Comparison of ENCODE assay signal across 8 mouse cellular contexts in genomic region chr9:46327706-46328571, GRCm38 (mm10). TPM values are rescaled to one million over a fixed set of nuclear protein-coding genes. Genes with fewer than 3 reads are reported as not detected.
DNase-seq lines count a peak whose midpoint lies in the region; ATAC-seq lines count a peak whose summit lies in the region.

No protein-coding gene starts in this region.

- no peaks in the 10 kb centered on the region for H3K36me3 ChIP-seq in kidney, embryonic 14.5 days (ENCODE audit: control insufficient read depth, insufficient read depth, low read length)
- no peaks in the 10 kb centered on the region for H3K36me3 ChIP-seq in forebrain, embryonic 16.5 days (ENCODE audit: control insufficient read depth, insufficient read depth)
- H3K36me3 ChIP-seq in liver, embryonic 13.5 days = no peaks in the 10 kb centered on the region

- peaks cover 12% of the 10 kb centered on the region for H3K4me1 ChIP-seq in kidney, embryonic 14.5 days (ENCODE audit: control insufficient read depth, insufficient read depth, low read length)
- H3K4me1 ChIP-seq in forebrain, embryonic 16.5 days (replicated peaks; ENCODE audit: control insufficient read depth, insufficient read depth, low read length) = peaks cover 20% of the 10 kb centered on the region
- H3K4me1 ChIP-seq in liver, embryonic 13.5 days (replicated peaks) = peaks cover 14% of the 10 kb centered on the region

- ATAC-seq in kidney, embryonic 14.5 days (ENCODE audit: low FRiP score, low TSS enrichment) = 0 out of 2 replicates have a peak, but pooled peaks have one; percentile 7
- peak; percentile 36 for ATAC-seq in forebrain, embryonic 16.5 days
- ATAC-seq in liver, embryonic 13.5 days (ENCODE audit: low read depth) = no peak

- 70% methylated on average over 25 of the region's 25 CpGs for WGBS in kidney, embryonic 14.5 days
- WGBS in forebrain, embryonic 16.5 days = 36% methylated on average over 25 of the region's 25 CpGs
- WGBS in liver, embryonic 13.5 days (ENCODE audit: insufficient replicate concordance) = 52% methylated on average over 25 of the region's 25 CpGs

- H3K27me3 ChIP-seq in kidney, embryonic 14.5 days (ENCODE audit: control insufficient read depth, insufficient read depth, low read length) = no peaks in the 10 kb centered on the region
- H3K27me3 ChIP-seq in forebrain, embryonic 16.5 days (replicated peaks; ENCODE audit: control insufficient read depth, insufficient read depth, low read length) = no peaks in the 10 kb centered on the region
- H3K27me3 ChIP-seq in liver, embryonic 13.5 days = peaks cover 23% of the 10 kb centered on the region

- H3K9me3 ChIP-seq in kidney, embryonic 14.5 days (ENCODE audit: control insufficient read depth, low read length) = no peaks in the 10 kb centered on the region
- no peaks in the 10 kb centered on the region for H3K9me3 ChIP-seq in forebrain, embryonic 16.5 days (ENCODE audit: control insufficient read depth, low read length)
- no peaks in the 10 kb centered on the region for H3K9me3 ChIP-seq in liver, embryonic 13.5 days (replicated peaks)

- no peak for DNase-seq in kidney, postnatal 36 days
- DNase-seq in ZHBTc4 (ENCODE audit: low read depth, low spot score) = peak; percentile 90
- peak; percentile 26 for DNase-seq in liver, embryonic 13.5 days
- no peak for DNase-seq in right cerebral cortex, postnatal 14 days
- no peak for DNase-seq in gastrocnemius, postnatal 25 days
- no peak for DNase-seq in natural killer cell, adult 2 months (ENCODE audit: low spot score in 2 of 2)

- no peak overlapping the region for H3K4me3 ChIP-seq in kidney, embryonic 14.5 days (ENCODE audit: low read length)
- no peak overlapping the region for H3K4me3 ChIP-seq in forebrain, embryonic 16.5 days (replicated peaks; ENCODE audit: low read length)
- H3K4me3 ChIP-seq in liver, embryonic 13.5 days (replicated peaks) = no peak overlapping the region

- peak overlapping the region; percentile 63 for H3K9ac ChIP-seq in kidney, embryonic 14.5 days (ENCODE audit: low read depth, low read length)
- H3K9ac ChIP-seq in forebrain, embryonic 16.5 days (replicated peaks; ENCODE audit: low read depth, low read length) = peak overlapping the region; percentile 64
- no peak overlapping the region for H3K9ac ChIP-seq in liver, embryonic 13.5 days

- H3K27ac ChIP-seq in kidney, embryonic 14.5 days (ENCODE audit: low read depth, low read length) = no peak overlapping the region
- H3K27ac ChIP-seq in forebrain, embryonic 16.5 days (ENCODE audit: low read length) = peak overlapping the region; percentile 68
- H3K27ac ChIP-seq in liver, embryonic 13.5 days = no peak overlapping the region

- peak overlapping the region; percentile 40 for H3K4me2 ChIP-seq in kidney, embryonic 14.5 days (replicated peaks; ENCODE audit: low read depth, low read length)
- peak overlapping the region; percentile 51; the same call in 1 of the 2 replicates for H3K4me2 ChIP-seq in forebrain, embryonic 16.5 days (ENCODE audit: low read length)
- H3K4me2 ChIP-seq in liver, embryonic 13.5 days = peak overlapping the region; percentile 67

RNA-seq across cellular contexts. Expression of gene 4931429L15Rik, which starts 8.2 kb away (rescaled TPM):
- polyA plus RNA-seq in kidney, embryonic 14.5 days (2014; fragmentation: Nextera tagmentation; extraction: Ambion mirVana) = 0.23 TPM in 1 of 2 replicates, not detected in the other
- not detected in 2 replicates for polyA plus RNA-seq in forebrain, embryonic 16.5 days (2015; fragmentation: Nextera tagmentation; extraction: Ambion mirVana)
- not detected in 2 replicates for polyA plus RNA-seq in liver, embryonic 13.5 days (2015; fragmentation: Nextera tagmentation; extraction: Ambion mirVana)
- not detected for total RNA-seq in gastrocnemius, postnatal 25 days (2021)

RNA-seq across cellular contexts. Expression of gene Bud13, which starts 45.1 kb away (rescaled TPM):
- 23.0 and 28.6 TPM in 2 replicates for polyA plus RNA-seq in kidney, embryonic 14.5 days (2014; fragmentation: Nextera tagmentation; extraction: Ambion mirVana)
- 17.9 and 19.9 TPM in 2 replicates for polyA plus RNA-seq in forebrain, embryonic 16.5 days (2015; fragmentation: Nextera tagmentation; extraction: Ambion mirVana)
- polyA plus RNA-seq in liver, embryonic 13.5 days (2015; fragmentation: Nextera tagmentation; extraction: Ambion mirVana) = 8.0 and 10.1 TPM in 2 replicates
- total RNA-seq in gastrocnemius, postnatal 25 days (2021) = 1 to 10 TPM; 5.6 to 8.4 TPM

RNA-seq across cellular contexts. Expression of gene Zpr1, which starts 55.1 kb away (rescaled TPM):
- 55.0 and 64.2 TPM in 2 replicates for polyA plus RNA-seq in kidney, embryonic 14.5 days (2014; fragmentation: Nextera tagmentation; extraction: Ambion mirVana)
- polyA plus RNA-seq in forebrain, embryonic 16.5 days (2015; fragmentation: Nextera tagmentation; extraction: Ambion mirVana) = 77.7 and 80.6 TPM in 2 replicates
- 39.5 and 44.6 TPM in 2 replicates for polyA plus RNA-seq in liver, embryonic 13.5 days (2015; fragmentation: Nextera tagmentation; extraction: Ambion mirVana)
- 10 to 100 TPM; 18.9 to 26.3 TPM for total RNA-seq in gastrocnemius, postnatal 25 days (2021)

RNA-seq across cellular contexts. Expression of gene Apoa5, which starts 59.5 kb away (rescaled TPM):
- not detected in 2 replicates for polyA plus RNA-seq in kidney, embryonic 14.5 days (2014; fragmentation: Nextera tagmentation; extraction: Ambion mirVana)
- not detected in 2 replicates for polyA plus RNA-seq in forebrain, embryonic 16.5 days (2015; fragmentation: Nextera tagmentation; extraction: Ambion mirVana)
- polyA plus RNA-seq in liver, embryonic 13.5 days (2015; fragmentation: Nextera tagmentation; extraction: Ambion mirVana) = 0.73 and 0.83 TPM in 2 replicates
- total RNA-seq in gastrocnemius, postnatal 25 days (2021) = not detected

Comparison
In these comparisons a context has a peak if more than half of its experiments do, and no peak if none do; other contexts are left out.
1. DNase-seq: peak in ZHBTc4 (single experiment) and liver, embryonic 13.5 days (single experiment); none in kidney, postnatal 36 days (0 of 2), right cerebral cortex, postnatal 14 days (single experiment), gastrocnemius, postnatal 25 days (single experiment) and natural killer cell, adult 2 months (0 of 2).
2. Peak in every context shown above with its lines, with median percentiles within 50 percentile points of each other: H3K4me2 ChIP-seq.